Mouse (Mus musculus): Measurements from ENCODE around the gene Nol12. TPM values are rescaled to one million over a fixed set of nuclear protein-coding genes. Genes with fewer than 3 reads are reported as not detected.
A peak's percentile ranks its signal among the peaks of the same experiment; 100 is the strongest.

Gene Nol12
- total RNA-seq, 2 experiments from 2014 or later = 20.6 to 22.3 TPM

- Histone ChIP-seq H3K4me3 (no peak overlapping the region), H3K27ac (no peak overlapping the region)
- intact Hi-C loops (cut with DNase I) = no loop called here
- TF ChIP-seq CTCF (IDR thresholded peaks at IDR 0.05) = no peak
- no peak for DNase-seq
These were observed 43.0 kb downstream of the Nol12 start for GRCm38 (mm10) chr15:78977676-78978159.

- TF ChIP-seq CTCF (IDR thresholded peaks at IDR 0.05) = no peak
- intact Hi-C loops (cut with DNase I) = no loop called here
- Histone ChIP-seq H3K27ac (peak overlapping the region; percentile 75), H3K4me3 (no peak overlapping the region)
- DNase-seq = peak; percentile 90
These were observed 44.1 kb downstream of the Nol12 start for GRCm38 (mm10) chr15:78978875-78979274.

GRCm38 (mm10) chr15:78980084-78980483 lies 45.4 kb downstream of the Nol12 start:
- DNase-seq = no peak
- TF ChIP-seq CTCF (IDR thresholded peaks at IDR 0.05) = no peak
- intact Hi-C loops (cut with DNase I) = no loop called here
- Histone ChIP-seq H3K4me3 (no peak overlapping the region), H3K27ac (no peak overlapping the region)

GRCm38 (mm10) chr15:78982658-78983435 lies 48.1 kb downstream of the Nol12 start:
- intact Hi-C loops (cut with DNase I) = no loop called here
- no peak for TF ChIP-seq CTCF (IDR thresholded peaks at IDR 0.05)
- Histone ChIP-seq H3K27ac (peak overlapping the region; percentile 99), H3K4me3 (peak overlapping the region; percentile 99)
- DNase-seq = peak; percentile 95

- intact Hi-C loops (cut with DNase I) = no loop called here
- peak; percentile 79 for DNase-seq
- no peak for TF ChIP-seq CTCF (IDR thresholded peaks at IDR 0.05)
- H3K4me3 ChIP-seq = peak overlapping the region; percentile 99
- H3K27ac ChIP-seq = peak overlapping the region; percentile 99
These were observed 48.9 kb downstream of the Nol12 start for GRCm38 (mm10) chr15:78983436-78984285.

GRCm38 (mm10) chr15:78984286-78984778 lies 49.6 kb downstream of the Nol12 start:
- no peak for TF ChIP-seq CTCF (IDR thresholded peaks at IDR 0.05)
- intact Hi-C loops (cut with DNase I) = no loop called here

GRCm38 (mm10) chr15:78986536-78987220 lies 51.9 kb downstream of the Nol12 start:
- peak; percentile 93 for DNase-seq
- no peak for TF ChIP-seq CTCF (IDR thresholded peaks at IDR 0.05)
- intact Hi-C loops (cut with DNase I) = loop anchor here (2.0 kb wide), 1 partner anchor 38 kb away; no protein-coding TSS in a partner anchor
- Histone ChIP-seq H3K4me3 (peak overlapping the region; percentile 62), H3K27ac (peak overlapping the region; percentile 99)

More at GRCm38 (mm10) chr15:78984286-78984778, 49.6 kb downstream of the Nol12 start:
- Histone ChIP-seq H3K4me3 (peak overlapping the region; percentile 99), H3K27ac (peak overlapping the region; percentile 99)
- DNase-seq = no peak

GRCm38 (mm10) chr15:78988499-78988971 lies 53.8 kb downstream of the Nol12 start:
- no peak for TF ChIP-seq CTCF (IDR thresholded peaks at IDR 0.05)
- Histone ChIP-seq H3K4me3 (peak overlapping the region; percentile 62), H3K27ac (peak overlapping the region; percentile 99)
- intact Hi-C loops (cut with DNase I) = no loop called here
- DNase-seq = peak; percentile 76

GRCm38 (mm10) chr15:78989152-78990092 lies 54.7 kb downstream of the Nol12 start:
- Histone ChIP-seq H3K4me3 (peak overlapping the region; percentile 62; the same call in 1 of the 2 replicates), H3K27ac (peak overlapping the region; percentile 99)
- peak; percentile 75 for DNase-seq
- intact Hi-C loops (cut with DNase I) = no loop called here
- TF ChIP-seq CTCF (IDR thresholded peaks at IDR 0.05) = no peak

- no peak overlapping the region for H3K4me3 ChIP-seq
- peak overlapping the region; percentile 99 for H3K27ac ChIP-seq
- intact Hi-C loops (cut with DNase I) = no loop called here
- no peak for DNase-seq
- TF ChIP-seq CTCF (IDR thresholded peaks at IDR 0.05) = no peak
These were observed 55.3 kb downstream of the Nol12 start for GRCm38 (mm10) chr15:78990093-78990463.

GRCm38 (mm10) chr15:78990970-78991525 lies 56.3 kb downstream of the Nol12 start:
- intact Hi-C loops (cut with DNase I) = no loop called here
- H3K27ac ChIP-seq = peak overlapping the region; percentile 99
- no peak overlapping the region for H3K4me3 ChIP-seq
- DNase-seq = no peak
- no peak for TF ChIP-seq CTCF (IDR thresholded peaks at IDR 0.05)

Data from gastrocnemius, adult 2 months (tissue).